Mouse (Mus musculus): ENCODE measurements at regions not wholly inside any gene's neighbourhood (a gene's known extent, or its start where the extent isn't known, plus 50 kb on each side); places are given as distances from the start of the nearest gene placed in this dataset.

- TF ChIP-seq CTCF (IDR thresholded peaks at IDR 0.05; ENCODE audit: extremely low read depth, insufficient read depth, low read length) (no peak), POLR2A (IDR thresholded peaks at IDR 0.05; ENCODE audit: extremely low read depth, insufficient read depth, low read length) (no peak)
These were observed 82.6 kb upstream of the Hes1 start for GRCm38 (mm10) chr16:29981543-29981942.

All from cortical plate, adult 2 months (tissue).